Mouse (Mus musculus) C2C12 (cell line): Measurements from ENCODE around the gene Gm5737.

Experiments
- CEBPB ChIP-seq: IDR thresholded peaks from one replicate; pipeline ENCODE4 v1.6.1; 2011; ENCODE audit warnings: low read depth, mild to moderate bottlenecking, control low read depth, moderate library complexity
- CTCF ChIP-seq: IDR thresholded peaks from one replicate; pipeline ENCODE4 v1.5.1; 2011; ENCODE audit not compliant: control insufficient read depth, insufficient read depth, insufficient read length
- USF1 ChIP-seq: IDR thresholded peaks from one replicate; pipeline ENCODE4 v1.6.1; 2011; ENCODE audit warnings: low read depth, mild to moderate bottlenecking, control low read depth, moderate library complexity

GRCm38 (mm10) chr7:120863476-120863875 is 51.3 kb downstream of the Gm5737 start:
- TF ChIP-seq USF1, result no peak
- no peak for TF ChIP-seq CTCF
- TF ChIP-seq CEBPB, result no peak
